Mouse (Mus musculus): Measurements from ENCODE around the gene Gpr4.

- TF ChIP-seq POLR2A (IDR thresholded peaks at IDR 0.05; ENCODE audit: control insufficient read depth, extremely low read depth, insufficient read depth, low read length, poor library complexity): no peak
- no peak for TF ChIP-seq CTCF (IDR thresholded peaks at IDR 0.05; ENCODE audit: borderline replicate concordance, control insufficient read depth, extremely low read depth, insufficient read depth, low read length, poor library complexity)
These were observed 28.1 kb upstream of the Gpr4 start for GRCm38 (mm10) chr7:19184250-19184649.

Data from thymus, adult 2 months (tissue).